Mouse (Mus musculus) ES-Bruce4 (cell line): ENCODE measurements around the gene Plin4. TPM values are rescaled to one million over a fixed set of nuclear protein-coding genes. Genes with fewer than 3 reads are reported as not detected.
A peak's percentile ranks its signal among the peaks of the same experiment; 100 is the strongest.

Source experiments
- H3K27ac ChIP-seq: 2 replicates; pipeline ENCODE4 v1.5.1; 2012; ENCODE audit warnings: low read length, inconsistent platforms; ENCODE audit not compliant: insufficient read depth
- H3K27me3 ChIP-seq: 2 replicates; pipeline ENCODE4 v1.6.1; 2012; ENCODE audit warnings: mild to moderate bottlenecking, low read length, inconsistent platforms; ENCODE audit not compliant: control insufficient read depth, poor library complexity, insufficient read depth, severe bottlenecking
- H3K36me3 ChIP-seq: 2 replicates; pipeline ENCODE4 v1.6.1; 2012; ENCODE audit warnings: inconsistent platforms, mild to moderate bottlenecking, low read length, moderate library complexity; ENCODE audit not compliant: control insufficient read depth, poor library complexity, insufficient read depth, severe bottlenecking
- H3K4me1 ChIP-seq: one replicate; pipeline ENCODE4 v1.8.1; 2011; ENCODE audit warnings: low read length; ENCODE audit not compliant: control insufficient read depth, insufficient read depth
- H3K4me3 ChIP-seq: 2 replicates; pipeline ENCODE4 v1.5.1; 2011; ENCODE audit warnings: low read depth, mild to moderate bottlenecking, low read length
- H3K9ac ChIP-seq: 2 replicates; pipeline ENCODE4 v1.6.1; 2012; ENCODE audit warnings: low read depth, mild to moderate bottlenecking, inconsistent platforms; ENCODE audit not compliant: poor library complexity, severe bottlenecking
- H3K9me3 ChIP-seq: replicated peaks from 2 replicates; pipeline ENCODE4 v1.6.1; 2012; ENCODE audit warnings: mild to moderate bottlenecking, low read length, inconsistent platforms; ENCODE audit not compliant: control insufficient read depth, poor library complexity, insufficient read depth, severe bottlenecking
- CTCF ChIP-seq: IDR thresholded peaks from one replicate; pipeline ENCODE4 v1.8.1; 2011; ENCODE audit warnings: low read depth, low read length
- EP300 ChIP-seq: IDR thresholded peaks from 2 replicates; pipeline ENCODE4 v1.6.1; 2011; ENCODE audit warnings: low read depth, low read length; ENCODE audit not compliant: insufficient read depth
- POLR2A ChIP-seq: IDR thresholded peaks from one replicate; pipeline ENCODE4 v1.8.1; 2011; ENCODE audit warnings: low read length; ENCODE audit not compliant: insufficient read depth
- polyA plus RNA-seq: library from polyadenylated mRNA; stranded (reverse); fragments of >200 nt; gene quantifications from 2 replicates; pipeline ENCODE4 v1.2.4, GENCODE M21; 2011; ENCODE audit warnings: low read depth; ENCODE audit not compliant: missing spikeins, insufficient read depth, insufficient read length

The Plin4 gene
- polyA plus RNA-seq, 1 experiment: 0.21 TPM

- H3K27ac ChIP-seq: no peak overlapping the region
Observed at GRCm38 (mm10) chr17:56123161-56123560, 13.6 kb upstream of the Plin4 start.

GRCm38 (mm10) chr17:56121826-56122225, 12.2 kb upstream of the Plin4 start, which contains the start of gene Lrg1:
TSS of gene Lrg1 (minus strand) at chr17:56122001.
- TF ChIP-seq EP300: no peak
- no peak for TF ChIP-seq POLR2A
- no peak for TF ChIP-seq CTCF
- Histone ChIP-seq H3K9ac (no peak within 1 kb of the TSS), H3K4me1 (no peaks in the 10 kb centered on the region), H3K4me3 (no peak within 1 kb of the TSS), H3K27ac (no peak within 1 kb of the TSS), H3K27me3 (peaks cover 4% of the 10 kb centered on the region; the same call in 1 of the 2 replicates), H3K36me3 (no peaks in the 10 kb centered on the region), H3K9me3 (no peaks in the 10 kb centered on the region)

More at GRCm38 (mm10) chr17:56123161-56123560, 13.6 kb upstream of the Plin4 start:
- Histone ChIP-seq H3K4me3 (peak overlapping the region; percentile 8; the same call in 1 of the 2 replicates), H3K27me3 (peaks cover 4% of the 10 kb centered on the region; the same call in 1 of the 2 replicates), H3K4me1 (no peaks in the 10 kb centered on the region), H3K36me3 (no peaks in the 10 kb centered on the region), H3K9ac (no peak overlapping the region), H3K9me3 (no peaks in the 10 kb centered on the region)
- TF ChIP-seq EP300 (no peak), CTCF (no peak), POLR2A (no peak)

DNA sequence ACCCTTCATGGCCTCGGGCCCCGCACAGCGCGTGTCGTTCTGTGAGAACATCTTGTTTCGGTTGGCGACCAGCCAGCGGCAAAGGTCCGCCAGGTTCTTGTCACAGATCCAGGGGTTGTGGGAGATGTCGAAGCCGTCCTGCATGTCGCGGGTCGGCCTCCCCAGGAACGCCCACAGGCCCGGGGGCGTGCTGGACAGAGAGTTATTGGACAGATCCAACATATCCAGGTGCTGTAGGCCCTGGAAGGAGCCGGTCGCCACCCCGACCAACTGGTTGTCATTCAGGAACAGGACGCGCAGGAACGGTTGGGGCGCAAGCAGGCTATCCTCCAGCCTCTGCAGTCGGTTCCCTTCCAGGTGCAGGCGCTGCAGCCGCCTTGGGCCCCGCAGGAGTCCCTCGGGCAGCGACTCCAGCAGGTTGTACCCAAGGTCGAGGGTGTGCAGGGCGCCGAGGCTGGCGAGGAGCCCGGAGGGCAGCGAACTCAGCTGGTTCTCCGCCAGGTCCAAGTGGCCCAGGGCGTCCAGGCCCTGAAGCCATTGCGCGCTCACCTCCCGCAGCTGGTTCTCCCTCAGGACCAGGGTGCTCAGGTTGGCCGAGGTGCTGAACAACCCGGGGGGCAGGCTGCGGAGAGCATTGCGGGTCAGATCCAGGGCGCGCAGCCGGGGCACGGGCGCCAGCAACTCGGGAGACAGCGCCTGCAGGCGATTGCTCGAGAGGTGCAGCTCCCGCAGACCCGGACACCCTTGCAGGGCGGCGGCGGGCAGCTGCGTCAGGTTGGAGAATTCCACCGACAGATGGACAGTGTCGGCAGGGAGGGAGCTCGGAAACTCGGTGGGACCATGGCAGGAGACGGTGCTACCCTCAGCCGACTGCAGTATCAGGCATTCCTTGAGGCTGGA, 10.6 kb upstream of the Plin4 start:
- no peaks in the 10 kb centered on the region for H3K9me3 ChIP-seq
- no peak overlapping the region for H3K27ac ChIP-seq
- peaks cover 4% of the 10 kb centered on the region; the same call in 1 of the 2 replicates for H3K27me3 ChIP-seq
- peak overlapping the region; percentile 52 for H3K4me3 ChIP-seq
- no peak overlapping the region for H3K9ac ChIP-seq
- no peaks in the 10 kb centered on the region for H3K4me1 ChIP-seq
- TF ChIP-seq POLR2A (no peak), EP300 (no peak), CTCF (no peak)
- H3K36me3 ChIP-seq: no peaks in the 10 kb centered on the region

- H3K4me1 ChIP-seq: no peaks in the 10 kb centered on the region
- peaks cover 4% of the 10 kb centered on the region; the same call in 1 of the 2 replicates for H3K27me3 ChIP-seq
- no peak overlapping the region for H3K27ac ChIP-seq
- no peaks in the 10 kb centered on the region for H3K36me3 ChIP-seq
- H3K4me3 ChIP-seq: peak overlapping the region; percentile 52; the same call in 1 of the 2 replicates
- H3K9me3 ChIP-seq: no peaks in the 10 kb centered on the region
- no peak overlapping the region for H3K9ac ChIP-seq
- TF ChIP-seq CTCF: no peak
- TF ChIP-seq POLR2A: no peak
- TF ChIP-seq EP300: no peak
Observed at GRCm38 (mm10) chr17:56119431-56119830, 9.8 kb upstream of the Plin4 start.

DNA sequence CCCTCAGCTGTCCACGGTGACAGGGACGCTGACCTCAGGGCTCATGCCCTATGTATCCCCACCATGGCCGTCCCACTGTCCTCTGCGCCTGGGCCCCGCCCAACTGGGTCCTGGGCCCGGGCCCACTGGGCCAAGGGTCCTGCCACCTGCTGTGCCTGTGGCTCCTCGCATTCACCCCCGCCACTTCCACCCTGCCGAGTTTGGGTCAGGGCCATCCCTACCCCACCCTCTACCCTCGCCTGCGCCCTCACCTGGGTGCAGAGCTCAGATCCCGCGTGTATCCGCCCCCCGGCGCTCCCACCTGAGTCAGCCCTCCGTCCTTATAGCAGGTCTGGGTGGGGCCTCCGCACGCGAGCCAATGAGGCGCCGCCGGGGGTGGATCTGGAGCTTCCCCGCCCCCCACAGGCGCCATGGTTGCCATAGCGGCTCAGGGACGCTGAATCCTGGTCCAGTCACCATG, 7.7 kb upstream of the Plin4 start, which contains the start of gene Plin5:
Gene Plin5, minus strand, starts transcription at position 346 of the 460 bp plus-strand sequence.
- Histone ChIP-seq H3K4me3 (peak within 1 kb of the TSS; percentile 85), H3K27ac (no peak within 1 kb of the TSS), H3K9ac (peak within 1 kb of the TSS; percentile 31; the same call in 1 of the 2 replicates), H3K4me1 (no peaks in the 10 kb centered on the region), H3K36me3 (no peaks in the 10 kb centered on the region), H3K27me3 (no peaks in the 10 kb centered on the region), H3K9me3 (no peaks in the 10 kb centered on the region)
- no peak for TF ChIP-seq EP300
- TF ChIP-seq POLR2A: peak; percentile 68

- Histone ChIP-seq H3K4me1 (no peaks in the 10 kb centered on the region), H3K36me3 (no peaks in the 10 kb centered on the region), H3K4me3 (no peak overlapping the region), H3K27ac (no peak overlapping the region), H3K9ac (no peak overlapping the region), H3K27me3 (no peaks in the 10 kb centered on the region), H3K9me3 (no peaks in the 10 kb centered on the region)
- no peak for TF ChIP-seq EP300
Observed at GRCm38 (mm10) chr17:56116193-56116592, 6.6 kb upstream of the Plin4 start.
